Mouse (Mus musculus) MEL (cell line): ENCODE measurements around the gene Krt28. TPM values are rescaled to one million over a fixed set of nuclear protein-coding genes. Genes with fewer than 3 reads are reported as not detected.

Experiments
- DNase-seq: peaks from one replicate; pipeline ENCODE4 v3.0.0; 2011; ENCODE audit warnings: low read depth, low spot score
- H3K27ac ChIP-seq: 2 replicates; pipeline ENCODE4 v1.5.1; 2012; ENCODE audit warnings: low read depth, mild to moderate bottlenecking, control low read depth, low read length, moderate library complexity; ENCODE audit not compliant: control insufficient read depth
- H3K27me3 ChIP-seq, 2 experiments: fragments of 150-350 bp in 1 of 2; sonication (generic) in 1 of 2; 2 replicates each; pipeline ENCODE4 v1.6.1; 2012; ENCODE audit warnings: low read length in 2 of 2, mild to moderate bottlenecking in 2 of 2, improper control_type of control experiment in 1 of 2, moderate library complexity in 1 of 2; ENCODE audit not compliant: insufficient read depth in 2 of 2, control insufficient read depth in 1 of 2
- H3K36me3 ChIP-seq, 2 experiments: 2 replicates each; pipeline ENCODE4 v1.6.1; 2012 to 2014; ENCODE audit warnings: low read length in 2 of 2, improper control_type of control experiment in 1 of 2, inconsistent platforms in 1 of 2, mild to moderate bottlenecking in 1 of 2; ENCODE audit not compliant: insufficient read depth in 2 of 2, control insufficient read depth in 1 of 2
- H3K4me1 ChIP-seq, 2 experiments: fragments of 150-350 bp in 1 of 2; sonication (generic) in 1 of 2; 2 replicates each; pipeline ENCODE4 v1.6.1; 2012; ENCODE audit warnings: low read length in 2 of 2, improper control_type of control experiment in 1 of 2, mild to moderate bottlenecking in 1 of 2; ENCODE audit not compliant: insufficient read depth in 2 of 2, control insufficient read depth in 1 of 2
- H3K4me3 ChIP-seq, 2 experiments: fragments of 150-350 bp in 1 of 2; sonication (generic) in 1 of 2; 2 replicates each; pipeline ENCODE4 v1.5.1; 2012; ENCODE audit warnings: low read depth in 2 of 2, low read length in 2 of 2, mild to moderate bottlenecking in 2 of 2, moderate library complexity in 2 of 2, control low read depth in 1 of 2, improper control_type of control experiment in 1 of 2; ENCODE audit not compliant: control insufficient read depth in 1 of 2, insufficient read depth in 1 of 2
- H3K79me2 ChIP-seq: 2 replicates; pipeline ENCODE4 v1.6.1; 2012; ENCODE audit warnings: mild to moderate bottlenecking, low read length, moderate library complexity; ENCODE audit not compliant: control insufficient read depth, poor library complexity, insufficient read depth
- H3K9ac ChIP-seq: 2 replicates; pipeline ENCODE4 v1.6.1; 2012; ENCODE audit warnings: low read depth, mild to moderate bottlenecking, control low read depth, low read length, moderate library complexity; ENCODE audit not compliant: control insufficient read depth, poor library complexity, severe bottlenecking
- H3K9me3 ChIP-seq: fragments of 150-350 bp; sonication (generic); replicated peaks from 2 replicates; pipeline ENCODE4 v1.6.1; 2012; ENCODE audit warnings: mild to moderate bottlenecking, low read length, improper control_type of control experiment, moderate library complexity; ENCODE audit not compliant: insufficient read depth
- CTCF ChIP-seq, 3 experiments: IDR thresholded peaks in 2 of 3; conservative IDR thresholded peaks in 1 of 3; 2 replicates each; pipeline ENCODE4 v1.5.1; 2011 to 2012; ENCODE audit warnings: low read length in 3 of 3, low read depth in 2 of 3, mild to moderate bottlenecking in 2 of 3, improper control_type of control experiment in 1 of 3, inconsistent platforms in 1 of 3, mixed read lengths in 1 of 3, moderate library complexity in 1 of 3; ENCODE audit not compliant: control insufficient read depth in 1 of 3, insufficient read depth in 1 of 3, poor library complexity in 1 of 3, severe bottlenecking in 1 of 3
- E2F4 ChIP-seq: IDR thresholded peaks from 2 replicates; pipeline ENCODE4 v1.6.1; 2011; ENCODE audit warnings: low read depth, low read length, improper control_type of control experiment, borderline replicate concordance
- ETS1 ChIP-seq: IDR thresholded peaks from 2 replicates; pipeline ENCODE4 v1.6.1; 2012; ENCODE audit warnings: low read depth, mild to moderate bottlenecking, inconsistent platforms, low read length, improper control_type of control experiment, moderate library complexity
- JUND ChIP-seq: IDR thresholded peaks from 2 replicates; pipeline ENCODE4 v1.6.1; 2011; ENCODE audit warnings: low read depth, mild to moderate bottlenecking, improper control_type of control experiment, low read length
- MAX ChIP-seq: IDR thresholded peaks from 2 replicates; pipeline ENCODE4 v1.6.1; 2011; ENCODE audit warnings: low read length, improper control_type of control experiment
- MEF2A ChIP-seq: IDR thresholded peaks from 2 replicates; pipeline ENCODE4 v1.6.1; 2014; ENCODE audit warnings: low read depth, mild to moderate bottlenecking, inconsistent platforms, low read length, improper control_type of control experiment; ENCODE audit not compliant: poor library complexity, insufficient replicate concordance, severe bottlenecking; ENCODE audit errors: extremely low read depth
- NELFE ChIP-seq: IDR thresholded peaks from 2 replicates; pipeline ENCODE4 v1.6.1; 2011; ENCODE audit warnings: low read depth, low read length, improper control_type of control experiment
- NRF1 ChIP-seq: IDR thresholded peaks from 2 replicates; pipeline ENCODE4 v1.6.1; 2014; ENCODE audit warnings: low read depth, mild to moderate bottlenecking, inconsistent platforms, low read length, improper control_type of control experiment, moderate library complexity; ENCODE audit not compliant: poor library complexity, insufficient read depth, severe bottlenecking
- RAD21 ChIP-seq: IDR thresholded peaks from 2 replicates; pipeline ENCODE4 v1.6.1; 2011; ENCODE audit warnings: mild to moderate bottlenecking, low read depth, low read length, improper control_type of control experiment
- TAL1 ChIP-seq: IDR thresholded peaks from 2 replicates; pipeline ENCODE4 v1.6.1; 2012; ENCODE audit warnings: mild to moderate bottlenecking, inconsistent platforms, low read length, moderate library complexity, mixed read lengths
- TBP ChIP-seq: IDR thresholded peaks from 2 replicates; pipeline ENCODE4 v1.8.0; 2011; ENCODE audit warnings: low read depth, low read length, improper control_type of control experiment
- USF2 ChIP-seq, 2 experiments: IDR thresholded peaks; 2 replicates each; pipeline ENCODE4 v1.6.1; 2011 to 2012; ENCODE audit warnings: improper control_type of control experiment in 2 of 2, low read length in 2 of 2, borderline replicate concordance in 1 of 2, inconsistent platforms in 1 of 2, low read depth in 1 of 2, mild to moderate bottlenecking in 1 of 2; ENCODE audit not compliant: insufficient read depth in 1 of 2
- ZC3H11A ChIP-seq: IDR thresholded peaks from 2 replicates; pipeline ENCODE4 v1.6.1; 2012; ENCODE audit warnings: low read depth, mild to moderate bottlenecking, inconsistent platforms, low read length, improper control_type of control experiment
- ZMIZ1 ChIP-seq: IDR thresholded peaks from 2 replicates; pipeline ENCODE4 v1.6.1; 2012; ENCODE audit warnings: low read depth, mild to moderate bottlenecking, inconsistent platforms, low read length, improper control_type of control experiment, moderate library complexity
- polyA plus RNA-seq, 2 experiments: library from polyadenylated mRNA; stranded (reverse) in 1 of 2; unstranded in 1 of 2; fragments of >175 nt in 1 of 2; fragments of >200 nt in 1 of 2; gene quantifications; 2 replicates each; pipeline versions ENCODE4 v1.2.1 to v1.2.4; 2012; ENCODE audit warnings: low replicate concordance in 2 of 2, low read depth in 1 of 2; ENCODE audit not compliant: insufficient read length in 2 of 2, insufficient read depth in 1 of 2, missing spikeins in 1 of 2
- total RNA-seq: library from RNA; depleted of rRNA; stranded (reverse); fragments of 300-350 nt; gene quantifications from 2 replicates; pipeline ENCODE4 v1.2.3, GENCODE M21; 2012; rRNA removed

Gene Krt28
- total RNA-seq (not detected in 2 replicates), polyA plus RNA-seq (not detected)

DNA sequence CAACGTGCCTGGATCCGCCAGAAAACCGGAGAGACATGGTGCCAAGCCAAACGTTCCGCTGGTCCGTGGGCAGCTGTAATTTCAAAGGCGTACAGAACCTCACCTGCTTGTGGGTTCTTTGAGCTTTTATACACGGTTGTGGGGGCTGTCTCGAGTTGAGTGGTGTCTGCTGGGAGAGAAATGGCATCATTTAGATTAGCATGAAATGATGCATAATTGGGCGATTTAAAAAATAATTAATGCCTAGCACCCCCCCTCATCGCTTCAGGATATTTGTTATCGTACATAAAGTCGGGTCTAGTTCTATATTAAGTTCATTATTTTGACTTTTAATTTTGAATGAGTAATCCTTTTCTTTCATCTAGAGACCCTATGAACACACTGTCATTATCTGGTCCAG lies at the start of gene Krt28:
Krt28 (minus strand) TSS at position 101 of the 400 bp plus-strand sequence.
- no peak for TF ChIP-seq JUND
- no peak for TF ChIP-seq CTCF (IDR thresholded peaks at IDR 0.05 in 2 of 3, conservative IDR thresholded peaks at IDR 0.05 in 1 of 3; ENCODE audit: control insufficient read depth in 1 of 3, insufficient read depth in 1 of 3, low read depth in 2 of 3, low read length in 3 of 3, poor library complexity in 1 of 3, severe bottlenecking in 1 of 3)
- no peak for TF ChIP-seq E2F4
- no peak for TF ChIP-seq TBP
- TF ChIP-seq TAL1, result no peak
- no peak for TF ChIP-seq ZC3H11A
- no peak for TF ChIP-seq NRF1
- TF ChIP-seq ETS1, result no peak
- Histone ChIP-seq H3K9ac (no peak within 1 kb of the TSS), H3K79me2 (no peaks in the 10 kb centered on the region), H3K9me3 (no peaks in the 10 kb centered on the region), H3K27ac (no peak within 1 kb of the TSS), H3K27me3 (peaks cover 13 to 18% of the 10 kb centered on the region in 2 experiments), H3K4me3 (no peak within 1 kb of the TSS), H3K36me3 (no peaks in the 10 kb centered on the region), H3K4me1 (0 out of 4 replicates have a peak, but pooled peaks cover 0 to under 1% of the 10 kb centered on the region in 2 experiments)
- no peak for DNase-seq

DNA sequence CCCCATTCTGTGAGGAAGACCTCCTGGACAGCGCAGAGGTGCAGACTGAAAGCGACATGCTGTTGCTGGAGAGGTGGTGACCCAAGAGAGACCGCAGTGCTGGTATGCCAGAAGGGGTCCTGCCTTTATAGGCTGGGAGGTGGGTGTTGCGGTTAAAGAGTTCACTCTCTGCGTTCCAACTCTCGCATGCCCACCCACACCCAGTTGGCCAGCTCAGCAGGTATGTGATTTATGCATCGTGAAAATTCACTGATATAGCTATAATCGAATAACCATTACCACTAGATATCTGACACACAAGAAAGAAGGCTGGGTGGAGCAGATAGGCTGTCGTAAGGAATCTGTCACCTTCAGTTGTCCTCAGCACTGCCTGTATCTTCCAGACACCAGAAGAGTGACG lies 47.5 kb upstream of the Krt28 start, which contains the start of gene Krt12:
Krt12 (minus strand) TSS at position 101 of the 400 bp plus-strand sequence.
- no peak within 1 kb of the TSS for H3K4me3 ChIP-seq
- H3K4me1 ChIP-seq, result no peaks in the 10 kb centered on the region
- no peak within 1 kb of the TSS for H3K27ac ChIP-seq
- H3K9ac ChIP-seq, result no peak within 1 kb of the TSS
- H3K79me2 ChIP-seq, result no peaks in the 10 kb centered on the region
- H3K9me3 ChIP-seq, result no peaks in the 10 kb centered on the region
- no peak for TF ChIP-seq CTCF (IDR thresholded peaks at IDR 0.05 in 2 of 3, conservative IDR thresholded peaks at IDR 0.05 in 1 of 3; ENCODE audit: control insufficient read depth in 1 of 3, insufficient read depth in 1 of 3, low read depth in 2 of 3, low read length in 3 of 3, poor library complexity in 1 of 3, severe bottlenecking in 1 of 3)
- no peak for TF ChIP-seq MAX
- TF ChIP-seq ZMIZ1, result no peak
- TF ChIP-seq USF2 (IDR thresholded peaks at IDR 0.05; ENCODE audit: borderline replicate concordance in 1 of 2, insufficient read depth in 1 of 2, low read depth in 1 of 2, low read length in 2 of 2), result no peak
- no peak for TF ChIP-seq MEF2A
- no peaks in the 10 kb centered on the region for H3K36me3 ChIP-seq
- no peaks in the 10 kb centered on the region; a peak in 1 of 4 replicates for H3K27me3 ChIP-seq
- no peak for DNase-seq

DNA sequence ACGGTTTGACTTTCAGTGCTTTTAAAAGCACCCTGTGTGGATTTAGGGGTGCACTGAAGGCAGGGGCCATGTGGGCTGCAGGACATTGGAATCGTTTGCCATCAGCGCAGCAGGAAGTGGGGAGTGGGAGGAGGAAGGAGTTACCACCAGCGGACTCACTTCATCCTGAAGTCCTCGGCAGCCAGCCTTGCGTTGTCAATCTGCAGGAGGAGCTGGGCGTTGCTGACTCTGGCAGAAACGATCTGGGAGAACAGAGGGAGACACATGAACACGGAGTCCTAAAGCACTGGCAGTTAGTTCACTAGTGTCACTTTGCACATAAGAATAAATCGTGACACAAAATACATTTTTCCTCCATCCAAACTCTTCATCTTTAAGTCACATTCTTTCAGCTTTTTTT lies 45.9 kb upstream of the Krt28 start:
- no peak overlapping the region for H3K27ac ChIP-seq
- H3K4me3 ChIP-seq, result no peak overlapping the region
- no peaks in the 10 kb centered on the region for H3K9me3 ChIP-seq
- TF ChIP-seq NELFE (no peak), ZC3H11A (no peak), ETS1 (no peak), RAD21 (no peak)
- H3K79me2 ChIP-seq, result no peaks in the 10 kb centered on the region
- DNase-seq, result no peak
- H3K27me3 ChIP-seq, result no peaks in the 10 kb centered on the region
- no peaks in the 10 kb centered on the region for H3K36me3 ChIP-seq
- H3K9ac ChIP-seq, result no peak overlapping the region
- no peaks in the 10 kb centered on the region for H3K4me1 ChIP-seq
